Mouse (Mus musculus) cerebellum, adult 2 months (tissue): ENCODE measurements around the gene Cdcp1. TPM values are rescaled to one million over a fixed set of nuclear protein-coding genes. Genes with fewer than 3 reads are reported as not detected.

Source experiments
- DNase-seq, 2 experiments: peaks; one replicate each; pipeline ENCODE4 v3.0.0; 2021
- H3K27ac ChIP-seq: fragments of 200-500 bp; 2 replicates; pipeline ENCODE4 v1.5.1; 2012; ENCODE audit warnings: low read length, control low read depth, inconsistent platforms; ENCODE audit not compliant: insufficient read depth
- H3K27me3 ChIP-seq: fragments of 200-500 bp; 2 replicates; pipeline ENCODE4 v1.6.1; 2012; ENCODE audit warnings: inconsistent platforms, mild to moderate bottlenecking, low read length, moderate library complexity; ENCODE audit not compliant: control insufficient read depth, insufficient read depth
- H3K4me1 ChIP-seq: fragments of 200-500 bp; 2 replicates; pipeline ENCODE4 v1.6.1; 2011; ENCODE audit warnings: low read length; ENCODE audit not compliant: control insufficient read depth, insufficient read depth
- H3K4me3 ChIP-seq: fragments of 200-500 bp; replicated peaks from 2 replicates; pipeline ENCODE3; 2011; ENCODE audit warnings: mild to moderate bottlenecking, low read depth, low read length, control low read depth; ENCODE audit not compliant: insufficient read depth
- CTCF ChIP-seq: fragments of 200-500 bp; IDR thresholded peaks from 2 replicates; pipeline ENCODE4 v1.5.1; 2011; ENCODE audit warnings: low read depth, mild to moderate bottlenecking, control low read depth, low read length, moderate library complexity, borderline replicate concordance; ENCODE audit not compliant: insufficient read depth
- POLR2A ChIP-seq: fragments of 200-500 bp; IDR thresholded peaks from 2 replicates; pipeline ENCODE4 v1.6.1; 2011; ENCODE audit warnings: low read length, control low read depth, borderline replicate concordance; ENCODE audit not compliant: insufficient read depth
- WGBS: fragments of 180-500 bp; shearing (Covaris S2); methylation state at CpG from one replicate; pipeline ENCODE4 v1.1.7; 2018; 5-methylcytosine and 5-hydroxymethylcytosine counted together
- polyA plus RNA-seq: library from polyadenylated mRNA; depleted of rRNA; stranded (reverse); fragments of >200 nt; gene quantifications from 2 replicates; pipeline ENCODE4 v1.2.3, GENCODE M21; 2012

The Cdcp1 gene
- polyA plus RNA-seq, 1 experiment = 0.05 TPM

GRCm38 (mm10) chr9:123158125-123158836 is 57.6 kb downstream of the Cdcp1 start:
- TF ChIP-seq CTCF (peak; percentile 52; the same call in 1 of the 2 replicates), POLR2A (no peak)
- DNase-seq = no peak
- no peak overlapping the region for H3K4me3 ChIP-seq
- 39% methylated on average over 8 of the region's 8 CpGs for WGBS
- H3K27ac ChIP-seq = no peak overlapping the region
- H3K4me1 ChIP-seq = no peaks in the 10 kb centered on the region
- H3K27me3 ChIP-seq = no peaks in the 10 kb centered on the region

GRCm38 (mm10) chr9:123157699-123158098 is 58.1 kb downstream of the Cdcp1 start:
- H3K27ac ChIP-seq = no peak overlapping the region
- no peaks in the 10 kb centered on the region for H3K27me3 ChIP-seq
- DNase-seq = no peak
- no peak overlapping the region for H3K4me3 ChIP-seq
- no peaks in the 10 kb centered on the region for H3K4me1 ChIP-seq
- no peak for TF ChIP-seq POLR2A
- TF ChIP-seq CTCF = no peak

GRCm38 (mm10) chr9:123156910-123157361 is 58.9 kb downstream of the Cdcp1 start:
- WGBS = 30% methylated on average over 29 of the region's 30 CpGs
- Histone ChIP-seq H3K27me3 (no peaks in the 10 kb centered on the region), H3K4me1 (no peaks in the 10 kb centered on the region), H3K27ac (no peak overlapping the region), H3K4me3 (no peak overlapping the region)
- DNase-seq = peak in 1 of 2 experiments; percentile 28
- no peak for TF ChIP-seq POLR2A
- no peak for TF ChIP-seq CTCF

GRCm38 (mm10) chr9:123153121-123153520 is 62.7 kb downstream of the Cdcp1 start:
- no peak overlapping the region for H3K4me3 ChIP-seq
- 82% methylated on average over 2 of the region's 2 CpGs for WGBS
- DNase-seq = no peak
- TF ChIP-seq CTCF (no peak), POLR2A (no peak)
- H3K4me1 ChIP-seq = no peaks in the 10 kb centered on the region
- no peak overlapping the region for H3K27ac ChIP-seq
- H3K27me3 ChIP-seq = no peaks in the 10 kb centered on the region

- TF ChIP-seq CTCF (no peak), POLR2A (no peak)
- Histone ChIP-seq H3K27ac (no peak overlapping the region), H3K4me3 (no peak overlapping the region), H3K4me1 (no peaks in the 10 kb centered on the region), H3K27me3 (no peaks in the 10 kb centered on the region)
- 83% methylated on average over 3 of the region's 3 CpGs for WGBS
- no peak for DNase-seq
These were observed 63.8 kb downstream of the Cdcp1 start for GRCm38 (mm10) chr9:123152026-123152425.

GRCm38 (mm10) chr9:123151561-123151960 is 64.3 kb downstream of the Cdcp1 start:
- 41% methylated on average over 1 of the region's 1 CpGs for WGBS
- no peaks in the 10 kb centered on the region for H3K4me1 ChIP-seq
- H3K4me3 ChIP-seq = no peak overlapping the region
- no peak overlapping the region for H3K27ac ChIP-seq
- no peaks in the 10 kb centered on the region for H3K27me3 ChIP-seq
- TF ChIP-seq CTCF (no peak), POLR2A (no peak)
- no peak for DNase-seq

- WGBS = 50% methylated on average over 5 of the region's 5 CpGs
- Histone ChIP-seq H3K4me3 (no peak within 1 kb of the TSS), H3K27ac (no peak within 1 kb of the TSS), H3K4me1 (no peaks in the 10 kb centered on the region), H3K27me3 (no peaks in the 10 kb centered on the region)
- peak in 1 of 2 experiments; percentile 39 for DNase-seq
- TF ChIP-seq POLR2A (no peak), CTCF (no peak)
These were observed 65.4 kb downstream of the Cdcp1 start, which contains the start of gene Clec3b for GRCm38 (mm10) chr9:123150241-123151020. Clec3b (plus strand) TSS chr9:123150946.

GRCm38 (mm10) chr9:123148430-123148829 is 67.4 kb downstream of the Cdcp1 start:
- Histone ChIP-seq H3K27ac (no peak overlapping the region), H3K4me1 (no peaks in the 10 kb centered on the region), H3K27me3 (no peaks in the 10 kb centered on the region), H3K4me3 (no peak overlapping the region)
- TF ChIP-seq CTCF (no peak), POLR2A (no peak)
- WGBS = 75% methylated on average over 5 of the region's 5 CpGs
- no peak for DNase-seq
